Mouse (Mus musculus): Measurements from ENCODE around the gene Zbed5.

- TF ChIP-seq CTCF (IDR thresholded peaks at IDR 0.05; ENCODE audit: extremely low read depth, insufficient read depth, insufficient read length, insufficient replicate concordance), result no peak
- no peak for TF ChIP-seq POLR2A (IDR thresholded peaks at IDR 0.05; ENCODE audit: low read depth, low read length)
Observed at GRCm38 (mm10) chr5:129919320-129919719, 23.8 kb downstream of the Zbed5 start.
